Mouse (Mus musculus) NIH3T3 (cell line): ENCODE results near the gene B4gat1.

Source experiments
- DNase-seq: peaks from one replicate; pipeline ENCODE4 v3.0.0-alpha.2; 2012; ENCODE audit warnings: low read depth

The B4gat1 gene

GRCm38 (mm10) chr19:5032686-5033085, 5.9 kb upstream of the B4gat1 start:
- DNase-seq = no peak

- DNase-seq = no peak
These were observed 2.0 kb upstream of the B4gat1 start for GRCm38 (mm10) chr19:5036577-5036976.

- DNase-seq = peak; percentile 93
These were observed 701 bp upstream of the B4gat1 start for GRCm38 (mm10) chr19:5037678-5038571.

- no peak for DNase-seq
These were observed 882 bp downstream of the B4gat1 start for GRCm38 (mm10) chr19:5039301-5040114.

- peak; percentile 99 for DNase-seq
These were observed 2.4 kb downstream of the B4gat1 start, which contains the start of gene Brms1 for GRCm38 (mm10) chr19:5040862-5041523. Gene Brms1, plus strand, starts transcription at chr19:5041354.

GRCm38 (mm10) chr19:5041588-5041987, 3.0 kb downstream of the B4gat1 start:
- DNase-seq = no peak

GRCm38 (mm10) chr19:5045531-5045930, 6.9 kb downstream of the B4gat1 start:
- DNase-seq = peak; percentile 80

GRCm38 (mm10) chr19:5048138-5049056, 9.8 kb downstream of the B4gat1 start:
- no peak for DNase-seq

GRCm38 (mm10) chr19:5049325-5049724, 10.7 kb downstream of the B4gat1 start:
- DNase-seq = no peak

- DNase-seq = peak; percentile 93
These were observed 11.7 kb downstream of the B4gat1 start, which contains the start of gene Rin1 for GRCm38 (mm10) chr19:5050047-5050905. Gene Rin1, plus strand, starts transcription at chr19:5050481.

- peak; percentile 68 for DNase-seq
These were observed 12.4 kb downstream of the B4gat1 start for GRCm38 (mm10) chr19:5051031-5051430.

GRCm38 (mm10) chr19:5051515-5051914, 12.9 kb downstream of the B4gat1 start:
- DNase-seq = no peak

- no peak for DNase-seq
These were observed 13.7 kb downstream of the B4gat1 start for GRCm38 (mm10) chr19:5052166-5052822.

GRCm38 (mm10) chr19:5052853-5053252, 14.2 kb downstream of the B4gat1 start:
- DNase-seq = no peak

GRCm38 (mm10) chr19:5053909-5054308, 15.3 kb downstream of the B4gat1 start:
- peak; percentile 91 for DNase-seq

- DNase-seq = peak; percentile 83
These were observed 17.6 kb downstream of the B4gat1 start for GRCm38 (mm10) chr19:5056251-5056650.

GRCm38 (mm10) chr19:5057876-5058775, 19.5 kb downstream of the B4gat1 start:
- DNase-seq = peak; percentile 76
